Mouse (Mus musculus) olfactory bulb, adult 2 months (tissue): Measurements from ENCODE around the gene C1qtnf7.

ENCODE experiments used
- CTCF ChIP-seq: fragments of 200-500 bp; IDR thresholded peaks from 2 replicates; pipeline ENCODE4 v1.5.1; 2012; ENCODE audit warnings: low read depth, mild to moderate bottlenecking, low read length, moderate library complexity; ENCODE audit not compliant: insufficient read depth
- POLR2A ChIP-seq: fragments of 200-500 bp; IDR thresholded peaks from 2 replicates; pipeline ENCODE4 v1.6.1; 2012; ENCODE audit warnings: mild to moderate bottlenecking, low read depth, low read length, moderate library complexity; ENCODE audit not compliant: insufficient read depth

DNA sequence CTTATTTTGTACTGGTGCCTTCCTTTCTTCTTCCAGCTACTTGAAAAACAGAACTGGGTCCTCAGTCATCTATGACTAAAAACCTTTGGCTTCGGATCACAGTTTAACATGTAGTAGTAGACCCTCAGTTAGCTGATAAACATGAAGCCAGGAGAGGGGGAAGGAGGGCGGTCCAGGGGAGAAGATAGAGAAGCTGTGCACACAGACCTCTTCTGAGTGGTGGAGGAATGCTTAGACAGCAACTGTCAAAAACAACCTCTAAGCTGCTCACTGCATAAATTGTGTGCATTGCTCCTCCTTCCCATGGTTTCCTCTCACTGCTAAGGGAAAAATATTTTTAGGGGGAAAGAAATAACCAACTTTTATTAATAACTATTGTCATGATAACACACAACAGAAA lies 48.6 kb upstream of the C1qtnf7 start:
- TF ChIP-seq CTCF (no peak), POLR2A (no peak)
